Comparison of ENCODE assay signal across 10 mouse cellular contexts in genomic region chr15:10011289-10012234, GRCm38 (mm10).
DNase-seq lines count a peak whose midpoint lies in the region; ATAC-seq lines count a peak whose summit lies in the region.
"Had no signal": no experiment of that assay in that cellular context is flagged by ENCODE, and none has a peak within 500 bp of the region (broad histone marks: within the 10 kb centered on the region; RNA-seq: fewer than 3 reads in every experiment).

No protein-coding gene starts in this region.

- DNase-seq in neural tube, embryonic 11.5 days (ENCODE audit: low spot score) = peak; percentile 24
- no peak for DNase-seq in neural tube, embryonic 10.5 days (ENCODE audit: extremely low spot score, low spot score)
- no peak for DNase-seq in kidney, adult 18-20 months
- DNase-seq in spleen, postnatal 4 days (ENCODE audit: low spot score in 2 of 2) = no peak
- no peak for DNase-seq in cerebellum, adult 11 months
- DNase-seq: cerebellum, adult 11-12 months; gastrocnemius, postnatal 10 days had no signal

- no peak overlapping the region for H3K9ac ChIP-seq in neural tube, embryonic 11.5 days (ENCODE audit: low read length)
- H3K9ac ChIP-seq in hindbrain, embryonic 16.5 days (ENCODE audit: low read depth, low read length) = no peak overlapping the region
- no peak overlapping the region for H3K9ac ChIP-seq in midbrain, embryonic 13.5 days (replicated peaks)

- 53% methylated on average over 7 of the region's 7 CpGs for WGBS in neural tube, embryonic 11.5 days
- 37% methylated on average over 7 of the region's 7 CpGs for WGBS in hindbrain, embryonic 16.5 days
- 25% methylated on average over 7 of the region's 7 CpGs for WGBS in midbrain, embryonic 13.5 days

- H3K27ac ChIP-seq in neural tube, embryonic 11.5 days (ENCODE audit: low read depth, low read length) = no peak overlapping the region
- H3K27ac ChIP-seq in hindbrain, embryonic 16.5 days (ENCODE audit: low read depth, low read length) = peak overlapping the region; percentile 31; the same call in 1 of the 2 replicates
- peak overlapping the region; percentile 54 for H3K27ac ChIP-seq in midbrain, embryonic 13.5 days

- ATAC-seq in neural tube, embryonic 11.5 days (ENCODE audit: insufficient read depth, low FRiP score, low TSS enrichment) = peak; percentile 70
- ATAC-seq in hindbrain, embryonic 16.5 days = peak; percentile 100
- peak; percentile 100 for ATAC-seq in midbrain, embryonic 13.5 days
- no peak for ATAC-seq in megakaryocyte progenitor cell, adult 5-6 weeks (replicated peaks; ENCODE audit: poor library complexity)

- H3K4me1 ChIP-seq in neural tube, embryonic 11.5 days (ENCODE audit: control insufficient read depth, insufficient read depth, low read length) = no peaks in the 10 kb centered on the region
- peaks cover 4% of the 10 kb centered on the region for H3K4me1 ChIP-seq in hindbrain, embryonic 16.5 days (ENCODE audit: control insufficient read depth, insufficient read depth, low read depth, low read length)
- H3K4me1 ChIP-seq in midbrain, embryonic 13.5 days (replicated peaks) = peaks cover 14% of the 10 kb centered on the region

- H3K9me3 ChIP-seq in neural tube, embryonic 11.5 days (ENCODE audit: control insufficient read depth, low read length) = no peaks in the 10 kb centered on the region
- no peaks in the 10 kb centered on the region for H3K9me3 ChIP-seq in hindbrain, embryonic 16.5 days (ENCODE audit: control insufficient read depth, low read length)
- no peaks in the 10 kb centered on the region for H3K9me3 ChIP-seq in midbrain, embryonic 13.5 days

- H3K4me2 ChIP-seq in neural tube, embryonic 11.5 days (ENCODE audit: low read depth) = no peak overlapping the region
- no peak overlapping the region for H3K4me2 ChIP-seq in hindbrain, embryonic 16.5 days (ENCODE audit: low read length)
- H3K4me2 ChIP-seq in midbrain, embryonic 13.5 days (replicated peaks) = no peak overlapping the region

- H3K27me3 ChIP-seq in neural tube, embryonic 11.5 days (ENCODE audit: control insufficient read depth, insufficient read depth, low read length) = no peaks in the 10 kb centered on the region
- no peaks in the 10 kb centered on the region for H3K27me3 ChIP-seq in hindbrain, embryonic 16.5 days (replicated peaks; ENCODE audit: control insufficient read depth, insufficient read depth, low read length)
- no peaks in the 10 kb centered on the region for H3K27me3 ChIP-seq in midbrain, embryonic 13.5 days

- H3K4me3 ChIP-seq in neural tube, embryonic 11.5 days (ENCODE audit: low read depth, low read length) = no peak overlapping the region
- H3K4me3 ChIP-seq in hindbrain, embryonic 16.5 days (ENCODE audit: low read length) = no peak overlapping the region
- no peak overlapping the region for H3K4me3 ChIP-seq in midbrain, embryonic 13.5 days (replicated peaks)

- no peaks in the 10 kb centered on the region for H3K36me3 ChIP-seq in neural tube, embryonic 11.5 days (ENCODE audit: control insufficient read depth, insufficient read depth, low read length)
- H3K36me3 ChIP-seq in hindbrain, embryonic 16.5 days (ENCODE audit: control insufficient read depth, insufficient read depth, low read length) = no peaks in the 10 kb centered on the region
- no peaks in the 10 kb centered on the region for H3K36me3 ChIP-seq in midbrain, embryonic 13.5 days
